19 mouse cellular contexts compared by ENCODE assay signal in the genomic region with DNA sequence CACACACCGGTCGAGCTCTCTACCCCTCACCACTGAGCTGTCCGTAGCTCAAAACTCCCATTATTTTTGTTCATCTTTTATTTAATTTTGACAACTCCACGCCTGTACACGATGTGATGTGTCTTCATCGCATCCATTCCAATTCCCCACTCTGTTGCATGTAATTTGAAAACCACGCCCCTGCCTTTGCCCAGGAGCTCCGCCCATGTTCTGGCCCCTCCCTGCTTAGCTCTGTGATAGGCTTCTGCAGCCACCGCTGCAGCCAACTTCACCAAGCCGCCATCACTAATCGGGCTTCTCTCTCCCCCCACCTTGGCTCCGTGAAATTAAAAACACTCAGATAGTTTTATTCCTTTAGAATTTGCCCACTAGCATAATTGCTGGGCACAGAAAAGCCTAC.
"Had no signal": no experiment of that assay in that cellular context is flagged by ENCODE, and none has a peak within 500 bp of the region (broad histone marks: within the 10 kb centered on the region; RNA-seq: fewer than 3 reads in every experiment).

No protein-coding gene starts in this region.

- H3K27ac ChIP-seq: lung, embryonic 15.5 days; macrophage; midbrain, embryonic 13.5 days; midbrain, embryonic 15.5 days; neural tube, embryonic 12.5 days; stomach, embryonic 15.5 days; stomach, postnatal 0 days had no signal

- H3K9ac ChIP-seq: lung, embryonic 15.5 days; midbrain, embryonic 13.5 days; midbrain, embryonic 15.5 days; neural tube, embryonic 12.5 days; stomach, embryonic 15.5 days had no signal

- H3K9me3 ChIP-seq: lung, embryonic 15.5 days; midbrain, embryonic 13.5 days; midbrain, embryonic 15.5 days; neural tube, embryonic 12.5 days; stomach, embryonic 15.5 days had no signal

- ATAC-seq: lung, postnatal 0 days; midbrain, embryonic 13.5 days; midbrain, embryonic 15.5 days had no signal

- H3K36me3 ChIP-seq: lung, embryonic 15.5 days; midbrain, embryonic 13.5 days; midbrain, embryonic 15.5 days; neural tube, embryonic 12.5 days; stomach, embryonic 15.5 days had no signal

- H3K27me3 ChIP-seq: lung, embryonic 15.5 days; megakaryocyte, embryonic 14.5 days; midbrain, embryonic 15.5 days; neural tube, embryonic 12.5 days; stomach, embryonic 15.5 days had no signal

- H3K4me3 ChIP-seq: lung, embryonic 15.5 days; megakaryocyte, embryonic 14.5 days; midbrain, embryonic 13.5 days; midbrain, embryonic 15.5 days; neural tube, embryonic 12.5 days; stomach, embryonic 15.5 days had no signal

- DNase-seq: lung, adult 2 months; lung, postnatal 14 days; lung, postnatal 36 days; right cerebral cortex, postnatal 14 days; right cerebral cortex, postnatal 4 days; spleen, adult 18-20 months; thymus, adult 2 months; thymus, postnatal 25 days; thymus, postnatal 4 days had no signal

- H3K4me2 ChIP-seq: lung, embryonic 15.5 days; midbrain, embryonic 11.5 days; midbrain, embryonic 13.5 days; midbrain, embryonic 15.5 days; neural tube, embryonic 12.5 days; stomach, embryonic 15.5 days had no signal

- H3K4me1 ChIP-seq: lung, embryonic 15.5 days; megakaryocyte, embryonic 14.5 days; midbrain, embryonic 13.5 days; midbrain, embryonic 15.5 days; neural tube, embryonic 12.5 days; stomach, embryonic 15.5 days had no signal
